Mouse (Mus musculus) liver, embryonic 14.5 days (tissue): ENCODE results near the gene BC034090.

Experiments used
- CTCF ChIP-seq: IDR thresholded peaks from 2 replicates; pipeline ENCODE4 v1.5.1; 2016; ENCODE audit warnings: antibody characterized with exemption, low read depth, control low read depth
- EP300 ChIP-seq: IDR thresholded peaks from 2 replicates; pipeline ENCODE4 v1.6.1; 2016; ENCODE audit warnings: antibody characterized with exemption, low read depth

GRCm38 (mm10) chr1:155174424-155174823 is 69.8 kb downstream of the BC034090 start:
- TF ChIP-seq CTCF (no peak), EP300 (no peak)
